Mouse (Mus musculus) frontal cortex, adult 2 months (tissue): ENCODE results near the gene Gabrb1. TPM values are rescaled to one million over a fixed set of nuclear protein-coding genes. Genes with fewer than 3 reads are reported as not detected.

Experiments used
- polyA plus RNA-seq: library from polyadenylated mRNA; depleted of rRNA; stranded (reverse); fragments of >200 nt; gene quantifications from 2 replicates; pipeline ENCODE4 v1.2.3, GENCODE M21; 2012; rRNA removed

The Gabrb1 gene
- polyA plus RNA-seq, 1 experiment, result 19.2 TPM

Other genes starting within 250 kb of the Gabrb1 start
- gene Cox7b2, start 109.9 kb upstream of the Gabrb1 start, polyA plus RNA-seq, result 0.67 and 1.1 TPM in 2 replicates
- gene Gabra4, start 195 bp downstream of the Gabrb1 start, polyA plus RNA-seq, result 41.6 and 43.5 TPM in 2 replicates